Mouse (Mus musculus) E14TG2a.4 (cell line): Measurements from ENCODE around the gene Eno1.
A peak's percentile ranks its signal among the peaks of the same experiment; 100 is the strongest.

ENCODE experiments used
- H3K27me3 ChIP-seq: 2 replicates; pipeline ENCODE4 v1.6.1; 2014; ENCODE audit warnings: low read length, control low read depth; ENCODE audit not compliant: insufficient read depth
- H3K36me3 ChIP-seq: 2 replicates; pipeline ENCODE4 v1.6.1; 2014; ENCODE audit warnings: low read length, control low read depth; ENCODE audit not compliant: insufficient read depth
- H3K4me1 ChIP-seq: replicated peaks from 2 replicates; pipeline ENCODE4 v1.6.1; 2014; ENCODE audit warnings: low read depth, low read length, control low read depth
- H3K4me3 ChIP-seq: replicated peaks from 2 replicates; pipeline ENCODE4 v1.5.1; 2014; ENCODE audit warnings: mild to moderate bottlenecking, low read length
- H3K9me3 ChIP-seq: 2 replicates; pipeline ENCODE4 v1.6.1; 2014; ENCODE audit warnings: low read length, control low read depth
- CTCF ChIP-seq: conservative IDR thresholded peaks from 2 replicates; pipeline ENCODE4 v1.5.1; 2014; ENCODE audit warnings: low read length
- NANOG ChIP-seq: IDR thresholded peaks from 2 replicates; pipeline ENCODE4 v1.6.1; 2014; ENCODE audit warnings: borderline replicate concordance, low read length, mixed read lengths
- POU5F1 ChIP-seq: IDR thresholded peaks from 2 replicates; pipeline ENCODE4 v1.6.1; 2014; ENCODE audit warnings: low read length, borderline replicate concordance

Gene Eno1

DNA sequence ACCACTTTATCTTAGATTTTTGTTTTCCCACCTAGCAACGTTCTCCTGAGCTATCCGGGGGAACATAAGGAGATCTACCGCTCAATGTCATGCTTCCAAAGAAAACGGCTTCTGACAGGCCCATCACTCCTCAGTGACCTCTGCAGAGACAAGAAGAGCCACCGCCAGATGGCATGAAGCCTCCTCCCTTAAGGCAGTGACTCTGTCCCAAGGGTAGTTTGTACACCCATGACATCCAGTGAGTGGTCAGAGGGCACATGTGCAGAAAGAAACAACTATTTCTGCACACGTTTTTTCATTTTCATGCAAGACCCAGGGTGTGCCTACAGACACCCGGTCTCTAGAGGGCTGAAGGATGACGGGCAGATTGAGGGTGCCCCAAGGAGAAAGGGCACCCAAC, 26.2 kb upstream of the Eno1 start:
- H3K27me3 ChIP-seq, result no peaks in the 10 kb centered on the region
- H3K36me3 ChIP-seq, result no peaks in the 10 kb centered on the region
- peaks cover 38% of the 10 kb centered on the region for H3K4me1 ChIP-seq
- H3K4me3 ChIP-seq, result no peak overlapping the region
- H3K9me3 ChIP-seq, result no peaks in the 10 kb centered on the region
- TF ChIP-seq NANOG (no peak), POU5F1 (no peak), CTCF (no peak)

DNA sequence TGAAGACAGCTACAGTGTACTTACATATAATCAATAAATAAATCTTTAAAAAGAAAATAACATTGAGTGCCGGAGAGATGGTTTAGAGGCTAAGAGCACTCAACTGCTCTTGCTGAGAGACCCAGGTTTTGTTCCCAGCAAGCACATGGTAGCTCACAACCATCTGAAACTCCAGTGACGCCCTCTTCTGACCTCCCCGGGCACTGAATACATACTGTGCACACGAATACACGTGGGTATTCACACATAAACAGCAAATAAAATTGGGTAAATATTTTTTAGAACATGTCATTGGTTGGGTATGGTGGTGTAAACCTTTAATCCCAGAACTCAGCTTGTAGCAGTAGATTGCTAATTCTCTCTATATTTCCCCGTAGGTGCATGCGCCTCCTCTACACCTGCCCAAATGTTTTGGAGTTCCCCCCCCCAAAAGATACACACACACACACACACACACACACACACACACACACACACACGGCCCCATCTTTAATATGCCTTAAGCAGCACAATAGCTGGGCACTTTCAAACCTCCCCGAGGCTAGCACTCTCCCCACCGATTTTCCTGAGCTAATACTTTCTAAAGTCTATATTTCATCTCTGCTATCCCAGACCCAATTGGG, 24.5 kb upstream of the Eno1 start:
- H3K4me1 ChIP-seq, result peaks cover 38% of the 10 kb centered on the region
- no peaks in the 10 kb centered on the region for H3K9me3 ChIP-seq
- no peaks in the 10 kb centered on the region for H3K27me3 ChIP-seq
- H3K36me3 ChIP-seq, result no peaks in the 10 kb centered on the region
- no peak for TF ChIP-seq POU5F1
- TF ChIP-seq CTCF, result no peak
- TF ChIP-seq NANOG, result no peak
- H3K4me3 ChIP-seq, result peak overlapping the region; percentile 59

DNA sequence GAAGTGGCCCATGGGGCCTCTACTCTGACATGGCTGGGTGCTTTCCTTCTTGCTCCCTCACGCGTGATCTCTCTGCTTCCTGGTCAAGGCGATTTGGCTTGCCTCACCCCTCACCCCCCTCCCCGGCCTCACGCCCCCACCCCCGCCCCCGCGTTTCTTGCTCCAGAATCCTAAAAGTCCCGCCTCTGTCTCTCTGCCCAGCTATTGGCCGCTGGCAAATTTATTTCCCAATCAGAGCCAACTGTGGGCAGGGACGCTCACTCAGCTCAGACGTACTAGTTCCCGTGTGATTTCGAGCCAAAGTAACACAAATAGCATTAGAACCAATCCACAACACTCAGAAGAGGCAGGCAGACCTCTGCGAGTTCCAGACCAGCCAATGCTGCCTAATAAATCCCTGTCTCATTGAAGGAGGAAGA, 24.0 kb upstream of the Eno1 start:
- no peaks in the 10 kb centered on the region for H3K9me3 ChIP-seq
- no peaks in the 10 kb centered on the region for H3K27me3 ChIP-seq
- TF ChIP-seq NANOG (no peak), POU5F1 (no peak), CTCF (no peak)
- H3K4me1 ChIP-seq, result peaks cover 41% of the 10 kb centered on the region
- H3K4me3 ChIP-seq, result peak overlapping the region; percentile 65
- no peaks in the 10 kb centered on the region for H3K36me3 ChIP-seq

DNA sequence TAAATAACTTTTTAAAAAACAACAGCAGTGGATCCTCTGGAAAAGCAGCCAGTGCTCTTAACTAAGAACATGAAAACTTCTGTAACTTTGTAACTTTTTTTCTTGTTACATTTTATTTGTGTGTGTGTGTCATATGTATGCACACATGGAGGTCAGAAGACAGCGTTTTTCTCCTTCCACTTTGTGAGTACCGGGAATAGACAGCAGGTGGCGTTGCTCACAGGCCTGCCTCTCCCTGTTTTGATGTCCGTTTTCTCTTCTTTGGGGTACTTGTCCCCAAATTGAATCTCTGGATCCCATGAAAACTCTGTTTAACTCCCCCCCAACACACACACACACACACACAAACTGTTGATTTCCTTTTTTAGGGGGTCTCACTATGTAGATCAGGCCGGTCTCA, 22.6 kb upstream of the Eno1 start:
- Histone ChIP-seq H3K27me3 (no peaks in the 10 kb centered on the region), H3K9me3 (no peaks in the 10 kb centered on the region), H3K4me3 (no peak overlapping the region), H3K36me3 (no peaks in the 10 kb centered on the region), H3K4me1 (peaks cover 43% of the 10 kb centered on the region)
- TF ChIP-seq CTCF (peak; percentile 74), POU5F1 (no peak), NANOG (no peak)

DNA sequence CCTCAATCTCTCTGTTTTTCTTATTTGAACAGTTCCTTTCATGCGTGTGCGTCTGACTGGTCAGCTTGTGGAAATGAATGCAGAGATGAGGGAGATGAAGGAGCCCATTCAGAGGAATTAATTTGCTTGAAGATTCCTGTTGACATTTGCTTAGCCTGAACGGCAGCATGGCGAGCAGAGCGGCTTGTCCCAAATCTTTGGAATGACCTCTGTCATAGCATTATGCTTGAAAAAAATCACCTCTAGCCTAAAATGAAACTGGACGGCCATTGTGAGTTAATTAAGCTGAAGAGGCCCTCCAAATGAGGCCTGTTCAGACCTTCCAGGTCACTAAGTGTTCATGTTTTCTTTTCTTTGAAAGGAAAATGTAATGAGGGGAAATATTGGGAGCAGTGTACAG, 20.1 kb upstream of the Eno1 start:
- no peaks in the 10 kb centered on the region for H3K27me3 ChIP-seq
- no peak overlapping the region for H3K4me3 ChIP-seq
- no peaks in the 10 kb centered on the region for H3K36me3 ChIP-seq
- peaks cover 49% of the 10 kb centered on the region for H3K4me1 ChIP-seq
- H3K9me3 ChIP-seq, result no peaks in the 10 kb centered on the region
- TF ChIP-seq CTCF (no peak), POU5F1 (no peak)

DNA sequence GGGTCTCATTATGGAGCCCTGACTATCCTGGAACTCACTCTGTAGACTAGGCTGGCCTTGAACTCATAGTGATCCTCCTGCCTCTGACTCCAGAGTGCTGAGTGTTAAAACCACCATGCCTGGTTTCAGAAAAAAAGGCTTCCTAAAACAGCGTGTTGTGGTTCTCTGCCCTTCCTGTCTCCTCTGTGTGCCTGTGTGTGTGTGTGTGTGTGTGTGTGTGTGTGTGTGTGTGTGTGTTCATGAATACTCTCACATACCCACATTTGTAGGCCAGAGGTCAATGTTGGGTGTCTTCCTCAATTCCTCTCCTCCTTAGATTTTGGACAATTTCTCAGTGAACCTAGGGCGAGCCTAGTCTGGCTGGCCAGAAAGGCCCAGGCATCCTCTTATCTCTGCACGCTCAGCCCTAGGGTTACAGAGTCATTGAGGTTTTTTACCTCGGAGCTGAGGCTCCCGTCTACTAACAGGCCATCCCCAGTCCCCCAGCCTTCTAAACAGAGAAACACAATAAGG, 19.4 kb upstream of the Eno1 start:
- no peak for TF ChIP-seq POU5F1
- no peak for TF ChIP-seq NANOG
- TF ChIP-seq CTCF, result no peak
- H3K9me3 ChIP-seq, result no peaks in the 10 kb centered on the region
- H3K4me3 ChIP-seq, result no peak overlapping the region
- no peaks in the 10 kb centered on the region for H3K27me3 ChIP-seq
- H3K4me1 ChIP-seq, result peaks cover 47% of the 10 kb centered on the region
- H3K36me3 ChIP-seq, result no peaks in the 10 kb centered on the region

DNA sequence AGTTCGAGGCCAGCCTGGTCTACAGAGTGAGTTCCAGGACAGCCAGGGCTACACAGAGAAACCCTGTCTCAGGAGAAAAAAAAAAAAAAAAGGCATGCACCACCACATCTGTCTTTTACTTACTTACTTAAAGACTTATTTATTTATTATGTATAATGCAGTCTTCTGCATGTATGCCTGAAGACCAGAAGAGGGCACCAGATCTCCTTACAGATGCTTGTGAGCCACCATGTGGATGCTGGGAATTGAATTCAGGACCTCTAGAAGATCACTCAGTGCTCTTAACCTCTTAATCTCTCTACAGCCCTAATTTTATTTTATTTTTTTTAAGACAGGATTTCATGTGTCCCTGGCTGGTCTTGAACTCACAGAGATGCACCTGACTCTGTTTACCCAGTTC, 18.6 kb upstream of the Eno1 start:
- Histone ChIP-seq H3K4me3 (no peak overlapping the region), H3K27me3 (no peaks in the 10 kb centered on the region), H3K4me1 (peaks cover 42% of the 10 kb centered on the region), H3K36me3 (no peaks in the 10 kb centered on the region), H3K9me3 (no peaks in the 10 kb centered on the region)
- no peak for TF ChIP-seq NANOG
- peak; percentile 54 for TF ChIP-seq CTCF

DNA sequence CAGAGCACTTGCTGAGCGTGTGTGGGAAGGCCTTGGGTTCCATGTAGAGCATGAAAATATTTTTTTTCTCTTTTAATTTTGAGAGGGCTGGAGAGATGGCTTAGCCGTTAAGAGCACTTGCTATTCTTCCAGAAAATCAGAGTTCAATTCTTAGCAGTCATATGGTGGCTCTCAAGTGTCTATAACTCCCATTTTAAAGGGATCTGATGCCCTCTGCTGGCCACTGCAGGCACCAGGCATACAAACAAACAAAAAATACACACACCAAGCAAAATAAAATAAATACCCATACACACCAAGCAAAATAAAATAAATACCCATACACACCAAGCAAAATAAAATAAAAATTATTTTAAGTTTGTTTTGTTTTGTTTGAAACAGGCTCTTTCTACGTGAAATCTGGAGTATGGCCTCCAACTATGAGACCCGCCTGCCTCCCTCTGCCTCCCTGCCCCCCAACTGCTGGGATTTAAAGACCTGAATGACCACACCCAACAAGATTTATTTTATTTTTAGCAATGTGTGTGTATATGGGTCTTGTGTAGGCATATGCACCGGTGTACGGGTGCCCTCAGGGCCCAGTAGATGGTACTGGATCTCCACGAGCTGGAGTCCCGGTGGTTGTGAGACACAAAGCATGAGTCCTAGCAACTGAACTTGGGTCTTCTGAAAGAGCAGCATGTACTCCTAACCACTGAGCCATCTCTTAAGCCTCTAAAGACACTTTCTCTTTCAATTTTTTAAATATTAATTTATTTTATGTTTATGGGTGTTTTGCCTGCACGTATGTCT, 16.8 kb upstream of the Eno1 start:
- Histone ChIP-seq H3K27me3 (no peaks in the 10 kb centered on the region), H3K4me1 (peaks cover 34% of the 10 kb centered on the region), H3K36me3 (no peaks in the 10 kb centered on the region), H3K9me3 (no peaks in the 10 kb centered on the region), H3K4me3 (0 out of 2 replicates have a peak overlapping the region, but pooled peaks have one; percentile 1)
- TF ChIP-seq CTCF (peak; percentile 87), POU5F1 (no peak), NANOG (no peak)

DNA sequence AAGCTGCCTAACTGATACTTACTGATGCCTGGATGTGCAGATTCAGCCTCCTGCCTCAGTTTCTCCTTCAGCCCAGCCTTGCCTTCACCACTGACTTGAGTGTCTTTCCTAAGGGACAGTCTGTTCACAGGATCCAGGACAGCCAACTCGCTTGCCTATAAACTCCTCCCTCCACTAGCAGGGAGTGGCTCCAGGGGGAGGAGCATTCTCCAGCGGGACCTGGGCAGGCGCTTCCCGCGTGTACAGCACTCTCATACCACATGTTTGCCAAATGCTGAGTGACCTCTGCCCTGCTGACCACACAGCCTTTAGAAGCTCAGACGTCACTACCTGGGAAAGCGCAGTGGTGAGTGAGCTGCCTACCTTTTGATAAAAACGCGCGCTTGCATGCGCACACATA, 15.9 kb upstream of the Eno1 start:
- no peak for TF ChIP-seq POU5F1
- TF ChIP-seq NANOG, result no peak
- no peak for TF ChIP-seq CTCF
- Histone ChIP-seq H3K4me1 (peaks cover 34% of the 10 kb centered on the region), H3K9me3 (no peaks in the 10 kb centered on the region), H3K4me3 (peak overlapping the region; percentile 74), H3K27me3 (no peaks in the 10 kb centered on the region), H3K36me3 (no peaks in the 10 kb centered on the region)
